Mouse (Mus musculus): ENCODE results near the gene Olfr392.

Olfr392 gene

GRCm38 (mm10) chr11:73816949-73817348, at the start of gene Olfr392:
Olfr392 (minus strand) TSS chr11:73817049.
- DNase-seq: no peak

- no peak for DNase-seq
Observed at GRCm38 (mm10) chr11:73851354-73851753, 34.5 kb upstream of the Olfr392 start, which contains the start of gene Olfr393. Olfr393 (minus strand) TSS chr11:73851454.

- no peak for DNase-seq
Observed at GRCm38 (mm10) chr11:73802952-73803351, 13.9 kb downstream of the Olfr392 start, which contains the start of gene Olfr391-ps. Olfr391-ps (minus strand) TSS chr11:73803052.

- DNase-seq: no peak
Observed at GRCm38 (mm10) chr11:73782664-73783063, 34.2 kb downstream of the Olfr392 start, which contains the start of gene Olfr390. Olfr390 (plus strand) TSS chr11:73782964.

GRCm38 (mm10) chr11:73780613-73781012, 36.2 kb downstream of the Olfr392 start, which contains the start of gene Olfr389:
Olfr389 (minus strand) TSS chr11:73780713.
- no peak for DNase-seq
